Mouse (Mus musculus) lung, postnatal 14 days (tissue): Measurements from ENCODE around the gene Ncf2.
A peak's percentile ranks its signal among the peaks of the same experiment; 100 is the strongest.
"Not testable (repeated sequence)": the region's sequence is repeated elsewhere in the genome, so short reads cannot be mapped to it uniquely, and the experiment has no call there.

Source experiments
- DNase-seq: peaks from one replicate; pipeline ENCODE4 v3.0.0; 2021

The Ncf2 gene

GRCm38 (mm10) chr1:152799897-152800296 lies at the start of gene Ncf2:
Ncf2 (plus strand) TSS chr1:152800194.
- no peak for DNase-seq

GRCm38 (mm10) chr1:152750312-152750965 lies 49.6 kb upstream of the Ncf2 start, which contains the start of gene Apobec4:
Apobec4 (plus strand) TSS chr1:152750551.
- DNase-seq: no peak

GRCm38 (mm10) chr1:152761791-152762190 lies 38.2 kb upstream of the Ncf2 start:
- DNase-seq: no peak

GRCm38 (mm10) chr1:152766032-152766772 lies 33.8 kb upstream of the Ncf2 start, which contains the start of the genes Rgl1 and Arpc5:
Rgl1 (minus strand) TSS chr1:152766351.
Arpc5 (plus strand) TSS chr1:152766542.
- DNase-seq: peak; percentile 97

GRCm38 (mm10) chr1:152766804-152767748 lies 32.9 kb upstream of the Ncf2 start:
- DNase-seq: peak; percentile 32

GRCm38 (mm10) chr1:152767749-152768488 lies 32.1 kb upstream of the Ncf2 start:
- peak; percentile 87 for DNase-seq

GRCm38 (mm10) chr1:152771016-152771415 lies 29.0 kb upstream of the Ncf2 start:
- no peak for DNase-seq

- DNase-seq: not testable (repeated sequence)
These were observed 25.4 kb upstream of the Ncf2 start for GRCm38 (mm10) chr1:152774601-152775000.

- peak; percentile 87 for DNase-seq
These were observed 20.8 kb upstream of the Ncf2 start for GRCm38 (mm10) chr1:152779071-152779737.

- no peak for DNase-seq
These were observed 15.4 kb upstream of the Ncf2 start for GRCm38 (mm10) chr1:152784620-152785019.

GRCm38 (mm10) chr1:152785446-152785845 lies 14.5 kb upstream of the Ncf2 start:
- not testable (repeated sequence) for DNase-seq

- DNase-seq: no peak
These were observed 13.0 kb upstream of the Ncf2 start for GRCm38 (mm10) chr1:152786953-152787352.

GRCm38 (mm10) chr1:152788121-152788660 lies 11.8 kb upstream of the Ncf2 start:
- no peak for DNase-seq

- peak; percentile 63 for DNase-seq
These were observed 9.7 kb upstream of the Ncf2 start for GRCm38 (mm10) chr1:152790254-152790653.

GRCm38 (mm10) chr1:152790821-152791220 lies 9.2 kb upstream of the Ncf2 start:
- no peak for DNase-seq

- DNase-seq: no peak
These were observed 8.7 kb upstream of the Ncf2 start for GRCm38 (mm10) chr1:152791269-152791668.

- no peak for DNase-seq
These were observed 7.1 kb upstream of the Ncf2 start for GRCm38 (mm10) chr1:152792736-152793494.

GRCm38 (mm10) chr1:152793495-152794130 lies 6.4 kb upstream of the Ncf2 start:
- DNase-seq: no peak

- no peak for DNase-seq
These were observed 4.2 kb upstream of the Ncf2 start for GRCm38 (mm10) chr1:152795688-152796255.
